25 mouse cellular contexts compared by ENCODE assay signal in the genomic region with DNA sequence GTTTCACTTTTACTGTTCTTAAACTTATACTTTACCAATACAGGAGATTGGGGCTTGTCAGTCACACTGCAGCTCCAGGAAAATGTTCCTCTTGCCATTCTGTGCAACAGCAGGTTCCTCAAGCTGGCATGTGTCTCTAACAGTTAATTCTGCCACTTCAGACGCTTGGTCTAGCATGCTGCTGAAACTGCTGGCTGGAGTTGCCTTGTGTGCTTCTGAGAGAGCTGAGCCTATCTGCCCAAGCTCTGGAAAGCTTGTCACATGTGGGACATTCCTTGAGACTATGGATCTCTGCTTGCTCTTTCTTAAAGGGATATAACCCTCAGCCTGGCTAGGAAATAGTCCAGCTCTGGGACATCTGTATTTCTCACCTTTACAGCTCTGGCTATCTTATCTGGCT.
DNase-seq lines count a peak whose midpoint lies in the region; ATAC-seq and TF ChIP-seq lines count a peak whose summit lies in the region.
"Had no signal": no experiment of that assay in that cellular context is flagged by ENCODE, and none has a peak within 500 bp of the region (broad histone marks: within the 10 kb centered on the region; RNA-seq: fewer than 3 reads in every experiment).

No protein-coding gene starts in this region.

- H3K4me3 ChIP-seq in lung, embryonic 14.5 days (ENCODE audit: low read depth, low read length), result no peak overlapping the region
- H3K4me3 ChIP-seq: erythroblast, embryonic 14.5 days; hindbrain, embryonic 12.5 days; midbrain, embryonic 13.5 days had no signal

- 17% methylated on average over 1 of the region's 1 CpGs for WGBS in lung, embryonic 14.5 days

- H3K36me3 ChIP-seq in lung, embryonic 14.5 days (ENCODE audit: insufficient read depth), result no peaks in the 10 kb centered on the region
- H3K36me3 ChIP-seq: hindbrain, embryonic 12.5 days; midbrain, embryonic 13.5 days had no signal

- H3K27me3 ChIP-seq in lung, embryonic 14.5 days (ENCODE audit: insufficient read depth, low read length), result no peaks in the 10 kb centered on the region
- H3K27me3 ChIP-seq: hindbrain, embryonic 12.5 days; midbrain, embryonic 13.5 days had no signal

- H3K4me2 ChIP-seq in lung, embryonic 14.5 days, result no peak overlapping the region
- H3K4me2 ChIP-seq: heart, embryonic 11.5 days; hindbrain, embryonic 12.5 days; midbrain, embryonic 13.5 days had no signal

- DNase-seq in lung, embryonic 14.5 days, result peak; percentile 45
- DNase-seq in lung, postnatal 36 days, result no peak
- DNase-seq in brain, adult 2 months (ENCODE audit: low read depth, low spot score), result peak; percentile 8
- peak; percentile 1 to 26 for DNase-seq in layer of hippocampus, adult 18-20 months (ENCODE audit: low spot score in 2 of 2)
- DNase-seq in layer of hippocampus, postnatal 14 days (ENCODE audit: low spot score in 2 of 2), result peak; percentile 20 to 47
- DNase-seq in adrenal gland, postnatal 25 days, result no peak
- no peak for DNase-seq in heart, adult 9 months (ENCODE audit: low spot score in 2 of 2)
- DNase-seq: adrenal gland, adult 2 months; B cell, adult 2 months; cerebellum, adult 11-12 months; gastrocnemius, postnatal 10 days; heart, postnatal 36 days; kidney, adult 8-10 months; kidney, postnatal 4 days; liver; thymus, postnatal 4 days had no signal

- H3K9ac ChIP-seq in lung, embryonic 14.5 days, result no peak overlapping the region
- H3K9ac ChIP-seq: hindbrain, embryonic 12.5 days; liver, embryonic 14.5 days; midbrain, embryonic 13.5 days had no signal

- no peak for TF ChIP-seq CTCF in lung, embryonic 14.5 days (IDR thresholded peaks at IDR 0.05; ENCODE audit: low read depth)

- H3K9me3 ChIP-seq in lung, embryonic 14.5 days (ENCODE audit: low read depth, low read length), result no peaks in the 10 kb centered on the region
- H3K9me3 ChIP-seq: hindbrain, embryonic 12.5 days; midbrain, embryonic 13.5 days had no signal

- ATAC-seq in lung, embryonic 14.5 days (ENCODE audit: insufficient read depth), result peak; percentile 63; the same call in 1 of the 2 replicates
- ATAC-seq: activated CD4-positive, CD25-positive, alpha-beta regulatory T cell, adult 4 months; intestine, embryonic 16.5 days; midbrain, embryonic 13.5 days had no signal

- H3K27ac ChIP-seq in lung, embryonic 14.5 days (ENCODE audit: low read depth), result no peak overlapping the region
- H3K27ac ChIP-seq: hindbrain, embryonic 12.5 days; kidney, postnatal 0 days; liver, embryonic 14.5 days; macrophage; midbrain, embryonic 13.5 days had no signal

- no peaks in the 10 kb centered on the region for H3K4me1 ChIP-seq in lung, embryonic 14.5 days (ENCODE audit: insufficient read depth)
- H3K4me1 ChIP-seq: hindbrain, embryonic 12.5 days; midbrain, embryonic 13.5 days had no signal

Comparison
In these comparisons a context has a peak if more than half of its experiments do, and no peak if none do; other contexts are left out.
1. DNase-seq: peak in lung, embryonic 14.5 days (single experiment), brain, adult 2 months (single experiment), layer of hippocampus, adult 18-20 months (2 of 2) and layer of hippocampus, postnatal 14 days (2 of 2); none in lung, postnatal 36 days (single experiment), adrenal gland, postnatal 25 days (single experiment) and heart, adult 9 months (0 of 2).